Mouse (Mus musculus) liver, adult 2 months (tissue): ENCODE measurements around the gene Emc3.

ENCODE experiments used
- CTCF ChIP-seq: fragments of 200-500 bp; IDR thresholded peaks from 2 replicates; pipeline ENCODE4 v1.5.1; 2011; ENCODE audit warnings: low read depth, low read length, control low read depth
- POLR2A ChIP-seq: fragments of 200-500 bp; IDR thresholded peaks from 2 replicates; pipeline ENCODE4 v1.6.1; 2011; ENCODE audit warnings: low read length, control low read depth; ENCODE audit not compliant: insufficient read depth; ENCODE audit errors: extremely low read depth

DNA sequence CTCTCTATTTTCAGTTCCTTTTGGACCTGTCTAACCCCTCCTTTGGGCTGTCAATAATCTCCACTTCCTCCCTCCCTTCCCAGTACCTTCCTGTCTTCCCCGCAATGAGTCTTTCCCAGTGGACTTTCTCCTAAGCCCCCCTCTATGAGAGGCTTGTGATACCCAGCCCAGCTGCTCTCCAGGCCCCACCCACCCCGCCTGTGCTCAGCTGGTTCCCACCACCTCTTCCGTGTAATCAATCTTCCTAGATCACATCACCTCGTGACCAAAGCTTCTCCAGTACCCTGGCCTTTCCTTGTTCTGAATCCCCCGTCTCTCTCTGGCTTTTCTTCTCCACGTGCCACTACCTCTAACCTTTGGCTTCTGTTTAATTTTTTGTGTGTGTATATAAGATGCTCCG, 54.1 kb downstream of the Emc3 start:
- TF ChIP-seq POLR2A: no peak
- TF ChIP-seq CTCF: no peak
